Mouse (Mus musculus) kidney, embryonic 14.5 days (tissue): ENCODE measurements around the gene Pou2f2. TPM values are rescaled to one million over a fixed set of nuclear protein-coding genes. Genes with fewer than 3 reads are reported as not detected.

Experiments used
- ATAC-seq: fragments of 200-750 bp; cut with Nextera tagmentation; 2 replicates; pipeline ENCODE4 v1.8.0; 2017; ENCODE audit warnings: moderate number of reproducible peaks, mild to moderate bottlenecking, moderate TSS enrichment, moderate library complexity; ENCODE audit not compliant: low FRiP score, low TSS enrichment
- H3K27ac ChIP-seq: fragments of 300-500 bp; sonication (generic); 2 replicates; pipeline ENCODE4 v1.5.1; 2014; ENCODE audit warnings: low read depth, mild to moderate bottlenecking, low read length, moderate library complexity, mixed read lengths
- H3K27me3 ChIP-seq: fragments of 300-500 bp; sonication (generic); 2 replicates; pipeline ENCODE4 v1.6.1; 2014; ENCODE audit warnings: mild to moderate bottlenecking, low read length; ENCODE audit not compliant: control insufficient read depth, insufficient read depth
- H3K36me3 ChIP-seq: fragments of 300-500 bp; sonication (generic); 2 replicates; pipeline ENCODE4 v1.6.1; 2014; ENCODE audit warnings: low read length, mixed read lengths; ENCODE audit not compliant: control insufficient read depth, insufficient read depth
- H3K4me1 ChIP-seq: fragments of 300-500 bp; sonication (generic); 2 replicates; pipeline ENCODE4 v1.6.1; 2014; ENCODE audit warnings: low read length, mixed read lengths; ENCODE audit not compliant: control insufficient read depth, insufficient read depth
- H3K4me2 ChIP-seq: fragments of 300-500 bp; sonication (generic); replicated peaks from 2 replicates; pipeline ENCODE4 v1.6.1; 2014; ENCODE audit warnings: low read depth, mild to moderate bottlenecking, low read length
- H3K4me3 ChIP-seq: fragments of 300-500 bp; sonication (generic); 2 replicates; pipeline ENCODE4 v1.5.1; 2014; ENCODE audit warnings: mild to moderate bottlenecking, low read length
- H3K9ac ChIP-seq: fragments of 300-500 bp; sonication (generic); 2 replicates; pipeline ENCODE4 v1.6.1; 2014; ENCODE audit warnings: low read depth, mild to moderate bottlenecking, low read length, moderate library complexity
- H3K9me3 ChIP-seq: fragments of 300-500 bp; sonication (generic); 2 replicates; pipeline ENCODE4 v1.6.1; 2016; ENCODE audit warnings: low read length; ENCODE audit not compliant: control insufficient read depth
- WGBS: fragments of 180-500 bp; shearing (Covaris S2); extraction: QIAGEN DNeasy Blood & Tissue Kit; methylation state at CpG from one replicate; pipeline ENCODE4 v1.1.7; 2014; 5-methylcytosine and 5-hydroxymethylcytosine counted together
- polyA plus RNA-seq: library from polyadenylated mRNA; unstranded; fragments of >200 nt; fragmentation: Nextera tagmentation; extraction: Ambion mirVana; gene quantifications from 2 replicates; pipeline ENCODE4 v1.2.1, GENCODE M21; 2014

The Pou2f2 gene
- polyA plus RNA-seq, 1 experiment from 2014 or later: 0.39 TPM

GRCm38 (mm10) chr7:25120061-25120834 is 59.3 kb downstream of the Pou2f2 start:
- Histone ChIP-seq H3K4me2 (no peak overlapping the region), H3K27ac (no peak overlapping the region), H3K4me1 (no peaks in the 10 kb centered on the region), H3K36me3 (no peaks in the 10 kb centered on the region), H3K27me3 (no peaks in the 10 kb centered on the region), H3K9me3 (no peaks in the 10 kb centered on the region), H3K9ac (no peak overlapping the region), H3K4me3 (no peak overlapping the region)
- 80% methylated on average over 18 of the region's 25 CpGs for WGBS
- ATAC-seq: no peak

GRCm38 (mm10) chr7:25112956-25113603 is 66.4 kb downstream of the Pou2f2 start:
- no peaks in the 10 kb centered on the region for H3K9me3 ChIP-seq
- H3K27ac ChIP-seq: no peak overlapping the region
- no peaks in the 10 kb centered on the region for H3K4me1 ChIP-seq
- H3K4me3 ChIP-seq: no peak overlapping the region
- no peak overlapping the region for H3K9ac ChIP-seq
- no peak overlapping the region for H3K4me2 ChIP-seq
- ATAC-seq: no peak
- H3K36me3 ChIP-seq: no peaks in the 10 kb centered on the region
- 82% methylated on average over 16 of the region's 16 CpGs for WGBS
- no peaks in the 10 kb centered on the region for H3K27me3 ChIP-seq

GRCm38 (mm10) chr7:25112178-25112955 is 67.2 kb downstream of the Pou2f2 start:
- Histone ChIP-seq H3K9ac (no peak overlapping the region), H3K27ac (no peak overlapping the region), H3K9me3 (no peaks in the 10 kb centered on the region), H3K27me3 (no peaks in the 10 kb centered on the region), H3K4me3 (no peak overlapping the region), H3K36me3 (no peaks in the 10 kb centered on the region), H3K4me2 (no peak overlapping the region), H3K4me1 (no peaks in the 10 kb centered on the region)
- WGBS: 82% methylated on average over 17 of the region's 17 CpGs
- ATAC-seq: no peak

- 91% methylated on average over 9 of the region's 9 CpGs for WGBS
- no peaks in the 10 kb centered on the region for H3K36me3 ChIP-seq
These were observed 69.2 kb downstream of the Pou2f2 start for GRCm38 (mm10) chr7:25110336-25110735.

GRCm38 (mm10) chr7:25109355-25109754 is 70.2 kb downstream of the Pou2f2 start:
- H3K4me1 ChIP-seq: no peaks in the 10 kb centered on the region
- no peaks in the 10 kb centered on the region for H3K27me3 ChIP-seq
- H3K36me3 ChIP-seq: no peaks in the 10 kb centered on the region
- H3K4me2 ChIP-seq: no peak overlapping the region
- no peak overlapping the region for H3K9ac ChIP-seq
- no peak for ATAC-seq
- H3K27ac ChIP-seq: no peak overlapping the region
- WGBS: 78% methylated on average over 12 of the region's 12 CpGs
- H3K4me3 ChIP-seq: no peak overlapping the region
- H3K9me3 ChIP-seq: no peaks in the 10 kb centered on the region

More at GRCm38 (mm10) chr7:25110336-25110735, 69.2 kb downstream of the Pou2f2 start:
- Histone ChIP-seq H3K27ac (no peak overlapping the region), H3K4me1 (no peaks in the 10 kb centered on the region), H3K4me3 (no peak overlapping the region), H3K4me2 (no peak overlapping the region), H3K27me3 (no peaks in the 10 kb centered on the region), H3K9ac (no peak overlapping the region), H3K9me3 (no peaks in the 10 kb centered on the region)
- no peak for ATAC-seq

GRCm38 (mm10) chr7:25106790-25107502 is 72.6 kb downstream of the Pou2f2 start:
- Histone ChIP-seq H3K27ac (no peak overlapping the region), H3K4me1 (no peaks in the 10 kb centered on the region), H3K27me3 (no peaks in the 10 kb centered on the region), H3K36me3 (no peaks in the 10 kb centered on the region), H3K9me3 (no peaks in the 10 kb centered on the region), H3K4me2 (no peak overlapping the region), H3K9ac (no peak overlapping the region), H3K4me3 (no peak overlapping the region)
- WGBS: 43% methylated on average over 16 of the region's 17 CpGs
- no peak for ATAC-seq

- 22% methylated on average over 17 of the region's 17 CpGs for WGBS
- Histone ChIP-seq H3K9me3 (no peaks in the 10 kb centered on the region), H3K4me1 (no peaks in the 10 kb centered on the region), H3K4me2 (no peak overlapping the region), H3K27me3 (no peaks in the 10 kb centered on the region), H3K27ac (no peak overlapping the region), H3K36me3 (no peaks in the 10 kb centered on the region), H3K4me3 (no peak overlapping the region), H3K9ac (no peak overlapping the region)
- ATAC-seq: no peak
These were observed 73.9 kb downstream of the Pou2f2 start for GRCm38 (mm10) chr7:25105411-25106160.

- Histone ChIP-seq H3K9me3 (no peaks in the 10 kb centered on the region), H3K9ac (no peak overlapping the region), H3K4me1 (no peaks in the 10 kb centered on the region), H3K4me2 (no peak overlapping the region), H3K27me3 (no peaks in the 10 kb centered on the region), H3K36me3 (no peaks in the 10 kb centered on the region), H3K4me3 (no peak overlapping the region), H3K27ac (no peak overlapping the region)
- WGBS: 41% methylated on average over 4 of the region's 4 CpGs
- ATAC-seq: no peak
These were observed 79.9 kb downstream of the Pou2f2 start for GRCm38 (mm10) chr7:25099581-25099980.
